Mouse (Mus musculus) cerebellum, adult 8-10 months (tissue): ENCODE data around the gene Wwox.

Experiments
- DNase-seq: peaks from one replicate; pipeline ENCODE4 v3.0.0; 2022

Gene Wwox

GRCm38 (mm10) chr8:115063623-115064022 lies 624.2 kb downstream of the Wwox start:
- DNase-seq: no peak

GRCm38 (mm10) chr8:115064691-115065090 lies 625.2 kb downstream of the Wwox start:
- no peak for DNase-seq

- DNase-seq: no peak
Measured at GRCm38 (mm10) chr8:115065386-115065785, 625.9 kb downstream of the Wwox start.

- DNase-seq: no peak
Measured at GRCm38 (mm10) chr8:115066550-115067058, 627.1 kb downstream of the Wwox start.

GRCm38 (mm10) chr8:115068723-115069122 lies 629.3 kb downstream of the Wwox start:
- no peak for DNase-seq

GRCm38 (mm10) chr8:115070225-115070624 lies 630.8 kb downstream of the Wwox start:
- DNase-seq: no peak

GRCm38 (mm10) chr8:115071231-115071630 lies 631.8 kb downstream of the Wwox start:
- DNase-seq: no peak

GRCm38 (mm10) chr8:115078296-115078695 lies 638.8 kb downstream of the Wwox start:
- DNase-seq: no peak

- no peak for DNase-seq
Measured at GRCm38 (mm10) chr8:115081302-115082207, 642.1 kb downstream of the Wwox start.

- DNase-seq: no peak
Measured at GRCm38 (mm10) chr8:115088162-115088561, 648.7 kb downstream of the Wwox start.

- DNase-seq: no peak
Measured at GRCm38 (mm10) chr8:115089744-115090143, 650.3 kb downstream of the Wwox start.

GRCm38 (mm10) chr8:115090202-115090601 lies 650.7 kb downstream of the Wwox start:
- no peak for DNase-seq

- DNase-seq: peak; percentile 16
Measured at GRCm38 (mm10) chr8:115095548-115095947, 656.1 kb downstream of the Wwox start.

GRCm38 (mm10) chr8:115097988-115098562 lies 658.6 kb downstream of the Wwox start:
- DNase-seq: no peak

GRCm38 (mm10) chr8:115109309-115109708 lies 669.9 kb downstream of the Wwox start:
- DNase-seq: no peak

GRCm38 (mm10) chr8:115110423-115110822 lies 671.0 kb downstream of the Wwox start:
- no peak for DNase-seq

GRCm38 (mm10) chr8:115112062-115112461 lies 672.6 kb downstream of the Wwox start:
- no peak for DNase-seq

GRCm38 (mm10) chr8:115114498-115114897 lies 675.0 kb downstream of the Wwox start:
- DNase-seq: no peak

GRCm38 (mm10) chr8:115126081-115126480 lies 686.6 kb downstream of the Wwox start:
- no peak for DNase-seq

- DNase-seq: no peak
Measured at GRCm38 (mm10) chr8:115126674-115127073, 687.2 kb downstream of the Wwox start.

- DNase-seq: no peak
Measured at GRCm38 (mm10) chr8:115129307-115129706, 689.9 kb downstream of the Wwox start.

- DNase-seq: no peak
Measured at GRCm38 (mm10) chr8:115133119-115133518, 693.7 kb downstream of the Wwox start.

- no peak for DNase-seq
Measured at GRCm38 (mm10) chr8:115133711-115134218, 694.3 kb downstream of the Wwox start.

GRCm38 (mm10) chr8:115136888-115137287 lies 697.4 kb downstream of the Wwox start:
- no peak for DNase-seq
